Mouse (Mus musculus) heart, embryonic 14.5 days (tissue): ENCODE data around the gene Mab21l3. TPM values are rescaled to one million over a fixed set of nuclear protein-coding genes. Genes with fewer than 3 reads are reported as not detected.

Experiments
- ATAC-seq: fragments of 200-750 bp; cut with Nextera tagmentation; 2 replicates; pipeline ENCODE4 v1.8.0; 2017; ENCODE audit warnings: low read depth, moderate TSS enrichment; ENCODE audit not compliant: insufficient number of reproducible peaks, insufficient read depth, low FRiP score
- H3K27ac ChIP-seq, 2 experiments: fragments of 200-500 bp in 1 of 2; fragments of 300-500 bp in 1 of 2; sonication (generic) in 1 of 2; replicated peaks in 1 of 2; 2 replicates each; pipeline ENCODE4 v1.5.1; 2012 to 2014; ENCODE audit warnings: low read depth in 2 of 2, low read length in 2 of 2, control low read depth in 1 of 2, mild to moderate bottlenecking in 1 of 2, mixed read lengths in 1 of 2; ENCODE audit not compliant: control insufficient read depth in 1 of 2, insufficient read depth in 1 of 2
- H3K27me3 ChIP-seq: fragments of 300-500 bp; sonication (generic); 2 replicates; pipeline ENCODE4 v1.6.1; 2014; ENCODE audit warnings: mild to moderate bottlenecking, low read length, control low read depth; ENCODE audit not compliant: control insufficient read depth, insufficient read depth
- H3K36me3 ChIP-seq: fragments of 300-500 bp; sonication (generic); 2 replicates; pipeline ENCODE4 v1.6.1; 2014; ENCODE audit warnings: mild to moderate bottlenecking, control low read depth, low read length, mixed read lengths; ENCODE audit not compliant: control insufficient read depth, insufficient read depth
- H3K4me1 ChIP-seq, 2 experiments: fragments of 200-500 bp in 1 of 2; fragments of 300-500 bp in 1 of 2; sonication (generic) in 1 of 2; 2 replicates each; pipeline ENCODE4 v1.6.1; 2012 to 2014; ENCODE audit warnings: low read length in 2 of 2, control low read depth in 1 of 2, mixed read lengths in 1 of 2; ENCODE audit not compliant: control insufficient read depth in 2 of 2, insufficient read depth in 2 of 2
- H3K4me2 ChIP-seq: fragments of 300-500 bp; sonication (generic); 2 replicates; pipeline ENCODE4 v1.6.1; 2014; ENCODE audit warnings: mild to moderate bottlenecking, low read length
- H3K4me3 ChIP-seq, 2 experiments: fragments of 200-500 bp in 1 of 2; fragments of 300-500 bp in 1 of 2; sonication (generic) in 1 of 2; 2 replicates each; pipeline ENCODE4 v1.5.1; 2012 to 2014; ENCODE audit warnings: low read length in 2 of 2, mild to moderate bottlenecking in 2 of 2, control low read depth in 1 of 2, low read depth in 1 of 2, moderate library complexity in 1 of 2; ENCODE audit not compliant: control insufficient read depth in 1 of 2, insufficient read depth in 1 of 2
- H3K9ac ChIP-seq: fragments of 300-500 bp; sonication (generic); 2 replicates; pipeline ENCODE4 v1.6.1; 2014; ENCODE audit warnings: mild to moderate bottlenecking, low read length
- H3K9me3 ChIP-seq: fragments of 300-500 bp; sonication (generic); 2 replicates; pipeline ENCODE4 v1.6.1; 2016; ENCODE audit warnings: low read length, control low read depth; ENCODE audit not compliant: control insufficient read depth
- WGBS: fragments of 180-500 bp; shearing (Covaris S2); extraction: QIAGEN DNeasy Blood & Tissue Kit; methylation state at CpG from one replicate; pipeline ENCODE4 v1.1.7; 2014; 5-methylcytosine and 5-hydroxymethylcytosine counted together
- polyA plus RNA-seq: library from polyadenylated mRNA; unstranded; fragments of >200 nt; fragmentation: Nextera tagmentation; extraction: Ambion mirVana; gene quantifications from 2 replicates; pipeline ENCODE4 v1.2.1, GENCODE M21; 2014

Mab21l3 gene
- polyA plus RNA-seq, 1 experiment from 2014 or later: 0.09 TPM

GRCm38 (mm10) chr3:101881721-101882120, 33.0 kb upstream of the Mab21l3 start:
- H3K4me1 ChIP-seq: peaks cover 4 to 5% of the 10 kb centered on the region in 2 experiments
- H3K27ac ChIP-seq: no peak overlapping the region
- no peak overlapping the region for H3K4me3 ChIP-seq
- 70% methylated on average over 9 of the region's 9 CpGs for WGBS
- no peak for ATAC-seq
- H3K36me3 ChIP-seq: peaks cover 22% of the 10 kb centered on the region
- H3K9me3 ChIP-seq: no peaks in the 10 kb centered on the region
- no peaks in the 10 kb centered on the region for H3K27me3 ChIP-seq
- no peak overlapping the region for H3K9ac ChIP-seq
- H3K4me2 ChIP-seq: no peak overlapping the region

- WGBS: 72% methylated on average over 6 of the region's 6 CpGs
- Histone ChIP-seq H3K4me3 (no peak overlapping the region), H3K9me3 (no peaks in the 10 kb centered on the region), H3K27ac (no peak overlapping the region), H3K4me1 (peaks cover 10 to 13% of the 10 kb centered on the region in 2 experiments), H3K4me2 (no peak overlapping the region), H3K36me3 (peaks cover 22% of the 10 kb centered on the region), H3K27me3 (no peaks in the 10 kb centered on the region), H3K9ac (no peak overlapping the region)
- no peak for ATAC-seq
Observed at GRCm38 (mm10) chr3:101880818-101881217, 32.1 kb upstream of the Mab21l3 start.

GRCm38 (mm10) chr3:101878136-101878535, 29.4 kb upstream of the Mab21l3 start:
- peaks cover 41% of the 10 kb centered on the region for H3K36me3 ChIP-seq
- H3K9ac ChIP-seq: no peak overlapping the region
- peaks cover 8 to 14% of the 10 kb centered on the region in 2 experiments for H3K4me1 ChIP-seq
- H3K9me3 ChIP-seq: no peaks in the 10 kb centered on the region
- H3K27ac ChIP-seq: no peak overlapping the region
- ATAC-seq: no peak
- H3K4me3 ChIP-seq: no peak overlapping the region
- no peak overlapping the region for H3K4me2 ChIP-seq
- no peaks in the 10 kb centered on the region for H3K27me3 ChIP-seq
- 69% methylated on average over 5 of the region's 5 CpGs for WGBS

GRCm38 (mm10) chr3:101876459-101877285, 27.9 kb upstream of the Mab21l3 start:
- no peak for ATAC-seq
- peaks cover 8 to 14% of the 10 kb centered on the region in 2 experiments for H3K4me1 ChIP-seq
- H3K36me3 ChIP-seq: peaks cover 46% of the 10 kb centered on the region
- WGBS: 59% methylated on average over 7 of the region's 7 CpGs
- H3K27me3 ChIP-seq: no peaks in the 10 kb centered on the region
- H3K27ac ChIP-seq: peak overlapping the region; percentile 71 to 79
- no peak overlapping the region for H3K4me2 ChIP-seq
- no peak overlapping the region for H3K9ac ChIP-seq
- H3K4me3 ChIP-seq: no peak overlapping the region
- H3K9me3 ChIP-seq: no peaks in the 10 kb centered on the region

- no peak overlapping the region for H3K9ac ChIP-seq
- H3K27ac ChIP-seq: peak overlapping the region; percentile 27 to 79; a peak in 3 of 4 replicates
- no peaks in the 10 kb centered on the region for H3K27me3 ChIP-seq
- peaks cover 8 to 14% of the 10 kb centered on the region in 2 experiments for H3K4me1 ChIP-seq
- peaks cover 46% of the 10 kb centered on the region for H3K36me3 ChIP-seq
- H3K9me3 ChIP-seq: no peaks in the 10 kb centered on the region
- ATAC-seq: no peak
- WGBS: 77% methylated on average over 10 of the region's 10 CpGs
- H3K4me3 ChIP-seq: no peak overlapping the region
- H3K4me2 ChIP-seq: no peak overlapping the region
Observed at GRCm38 (mm10) chr3:101875258-101875920, 26.6 kb upstream of the Mab21l3 start.

GRCm38 (mm10) chr3:101873061-101873675, 24.4 kb upstream of the Mab21l3 start:
- no peak overlapping the region for H3K27ac ChIP-seq
- H3K4me3 ChIP-seq: no peak overlapping the region
- H3K9me3 ChIP-seq: no peaks in the 10 kb centered on the region
- peaks cover 8 to 14% of the 10 kb centered on the region in 2 experiments for H3K4me1 ChIP-seq
- H3K4me2 ChIP-seq: no peak overlapping the region
- peaks cover 32% of the 10 kb centered on the region for H3K36me3 ChIP-seq
- ATAC-seq: no peak
- WGBS: 84% methylated on average over 7 of the region's 7 CpGs
- H3K27me3 ChIP-seq: no peaks in the 10 kb centered on the region
- no peak overlapping the region for H3K9ac ChIP-seq

GRCm38 (mm10) chr3:101871951-101872350, 23.2 kb upstream of the Mab21l3 start:
- no peak for ATAC-seq
- no peak overlapping the region for H3K4me3 ChIP-seq

More at GRCm38 (mm10) chr3:101871951-101872350, 23.2 kb upstream of the Mab21l3 start:
- Histone ChIP-seq H3K4me1 (peaks cover 7 to 12% of the 10 kb centered on the region in 2 experiments), H3K4me2 (no peak overlapping the region), H3K27me3 (no peaks in the 10 kb centered on the region), H3K9ac (no peak overlapping the region), H3K27ac (no peak overlapping the region), H3K36me3 (peaks cover 24% of the 10 kb centered on the region), H3K9me3 (no peaks in the 10 kb centered on the region)
- 80% methylated on average over 9 of the region's 9 CpGs for WGBS
